Mouse (Mus musculus) ovary, postnatal 36 days (tissue): ENCODE data around the gene Cmc1.

ENCODE experiments used
- DNase-seq: peaks from one replicate; pipeline ENCODE4 v3.0.0; 2022; ENCODE audit warnings: low spot score, mixed read lengths

The Cmc1 gene

DNA sequence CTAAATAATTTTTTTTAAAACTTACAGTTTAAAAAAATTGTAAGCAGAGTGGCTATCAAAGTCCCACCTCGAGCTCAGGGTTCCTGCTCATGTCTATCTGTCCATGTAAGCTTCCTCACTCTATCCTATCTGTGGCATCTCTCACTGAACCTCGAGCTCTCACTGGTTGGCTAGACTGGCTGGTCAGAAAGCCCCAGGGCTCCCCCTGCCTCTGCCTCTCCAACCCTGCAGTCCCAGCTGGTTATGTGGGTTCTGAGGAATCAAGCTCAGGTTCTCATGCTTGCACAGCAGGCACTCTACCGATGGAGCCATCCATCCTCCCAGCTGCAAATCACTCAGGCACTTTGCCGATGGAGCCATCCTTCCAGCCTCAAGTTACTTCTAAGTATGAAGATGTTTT is 120.5 kb downstream of the Cmc1 start:
- DNase-seq = no peak

DNA sequence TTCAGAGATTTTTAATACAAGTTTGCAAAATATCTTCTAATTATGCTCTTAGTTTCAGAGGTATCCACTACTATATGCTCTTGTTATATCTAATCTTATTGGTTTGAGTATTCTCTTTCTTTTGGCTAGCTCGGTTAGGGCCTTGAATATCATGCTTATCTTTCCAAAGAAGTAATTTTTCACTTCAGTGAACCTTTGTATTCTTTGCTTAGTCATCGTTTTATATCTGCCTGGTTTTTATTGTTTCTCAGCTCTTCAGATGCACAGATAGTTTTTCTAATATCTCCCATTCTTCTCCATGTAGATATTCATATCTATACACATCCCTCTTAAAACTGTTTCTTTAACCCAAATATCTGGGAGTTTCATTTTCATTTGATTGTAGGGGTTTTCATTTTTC is 125.0 kb downstream of the Cmc1 start:
- DNase-seq = no peak
